Mouse (Mus musculus): ENCODE data around the gene Gm4952.

- no peak for TF ChIP-seq CTCF (IDR thresholded peaks at IDR 0.05)
- TF ChIP-seq EP300 (IDR thresholded peaks at IDR 0.05; ENCODE audit: insufficient read depth, low read depth, low read length) = no peak
These were observed 34.5 kb downstream of the Gm4952 start for GRCm38 (mm10) chr19:12634259-12634658.
